In genomic region chr3:82407432-82407831, GRCm38 (mm10) we compare ENCODE assay signal across 11 mouse cellular contexts. TPM values are rescaled to one million over a fixed set of nuclear protein-coding genes. Genes with fewer than 3 reads are reported as not detected.
DNase-seq lines count a peak whose midpoint lies in the region; ATAC-seq and TF ChIP-seq lines count a peak whose summit lies in the region.
"Had no signal": no experiment of that assay in that cellular context is flagged by ENCODE, and none has a peak within 500 bp of the region (broad histone marks: within the 10 kb centered on the region; RNA-seq: fewer than 3 reads in every experiment).

No protein-coding gene starts in this region.

- peaks cover 11% of the 10 kb centered on the region; the same call in 1 of the 2 replicates for H3K4me1 ChIP-seq in forebrain, postnatal 0 days (ENCODE audit: insufficient read depth)
- H3K4me1 ChIP-seq in forebrain, embryonic 11.5 days (replicated peaks; ENCODE audit: control insufficient read depth, insufficient read depth, low read length) = no peaks in the 10 kb centered on the region
- no peaks in the 10 kb centered on the region for H3K4me1 ChIP-seq in liver, embryonic 12.5 days
- H3K4me1 ChIP-seq: midbrain, embryonic 12.5 days had no signal

- TF ChIP-seq CTCF in forebrain, postnatal 0 days (IDR thresholded peaks at IDR 0.05; ENCODE audit: low read depth) = peak; percentile 75

- WGBS in forebrain, postnatal 0 days = 47% methylated on average over 2 of the region's 2 CpGs
- WGBS in forebrain, embryonic 11.5 days = 73% methylated on average over 2 of the region's 2 CpGs
- WGBS in liver, embryonic 12.5 days (ENCODE audit: insufficient replicate concordance) = 45% methylated on average over 2 of the region's 2 CpGs

- H3K27me3 ChIP-seq in forebrain, postnatal 0 days (ENCODE audit: insufficient read depth, low read length) = no peaks in the 10 kb centered on the region
- H3K27me3 ChIP-seq in forebrain, embryonic 11.5 days (ENCODE audit: control insufficient read depth, insufficient read depth, low read length) = no peaks in the 10 kb centered on the region
- H3K27me3 ChIP-seq in liver, embryonic 12.5 days (replicated peaks) = no peaks in the 10 kb centered on the region
- H3K27me3 ChIP-seq: CH12.LX; midbrain, embryonic 12.5 days had no signal

- H3K4me2 ChIP-seq in forebrain, postnatal 0 days (ENCODE audit: low read depth) = no peak overlapping the region
- no peak overlapping the region for H3K4me2 ChIP-seq in forebrain, embryonic 11.5 days (ENCODE audit: low read depth, low read length, severe bottlenecking)
- H3K4me2 ChIP-seq in liver, embryonic 12.5 days = no peak overlapping the region
- H3K4me2 ChIP-seq: midbrain, embryonic 12.5 days had no signal

- no peak overlapping the region for H3K4me3 ChIP-seq in forebrain, postnatal 0 days (ENCODE audit: low read depth, low read length)
- H3K4me3 ChIP-seq in forebrain, embryonic 11.5 days (ENCODE audit: low read depth, low read length) = no peak overlapping the region
- no peak overlapping the region for H3K4me3 ChIP-seq in liver, embryonic 12.5 days
- H3K4me3 ChIP-seq: midbrain, embryonic 12.5 days had no signal

- H3K27ac ChIP-seq in forebrain, postnatal 0 days (ENCODE audit: low read depth, low read length) = peak overlapping the region; percentile 73; the same call in 1 of the 2 replicates
- H3K27ac ChIP-seq in forebrain, embryonic 11.5 days (ENCODE audit: low read depth, low read length) = no peak overlapping the region
- no peak overlapping the region for H3K27ac ChIP-seq in liver, embryonic 12.5 days
- H3K27ac ChIP-seq: liver, embryonic 14.5 days; midbrain, embryonic 12.5 days had no signal

- no peak overlapping the region for H3K9ac ChIP-seq in forebrain, postnatal 0 days
- H3K9ac ChIP-seq in forebrain, embryonic 11.5 days (ENCODE audit: low read length) = no peak overlapping the region
- H3K9ac ChIP-seq in liver, embryonic 12.5 days = no peak overlapping the region
- H3K9ac ChIP-seq: liver, embryonic 14.5 days; midbrain, embryonic 12.5 days had no signal

- ATAC-seq in forebrain, postnatal 0 days = no peak
- no peak for ATAC-seq in forebrain, embryonic 11.5 days (replicated peaks; ENCODE audit: low FRiP score)
- ATAC-seq in liver, embryonic 12.5 days = no peak

- H3K9me3 ChIP-seq in forebrain, postnatal 0 days (ENCODE audit: low read length) = no peaks in the 10 kb centered on the region
- no peaks in the 10 kb centered on the region for H3K9me3 ChIP-seq in forebrain, embryonic 11.5 days (ENCODE audit: control insufficient read depth, low read length)
- no peaks in the 10 kb centered on the region for H3K9me3 ChIP-seq in liver, embryonic 12.5 days (replicated peaks)
- H3K9me3 ChIP-seq: midbrain, embryonic 12.5 days had no signal

- H3K36me3 ChIP-seq in forebrain, postnatal 0 days (ENCODE audit: insufficient read depth) = no peaks in the 10 kb centered on the region
- H3K36me3 ChIP-seq in forebrain, embryonic 11.5 days (ENCODE audit: control insufficient read depth, insufficient read depth, low read length) = no peaks in the 10 kb centered on the region
- H3K36me3 ChIP-seq in liver, embryonic 12.5 days = no peaks in the 10 kb centered on the region
- H3K36me3 ChIP-seq: midbrain, embryonic 12.5 days had no signal

- intact Hi-C loops in left cerebral cortex, postnatal 4 days (cut with DNase I) = loop anchor here (2.0 kb wide), 1 partner anchor 449 kb away; no protein-coding TSS in a partner anchor

- peak; percentile 54 for DNase-seq in forebrain, postnatal 0 days
- DNase-seq in forebrain, embryonic 11.5 days (ENCODE audit: low spot score) = no peak
- peak; percentile 36 for DNase-seq in left cerebral cortex, postnatal 4 days
- DNase-seq in left cerebral cortex, adult 9 months (ENCODE audit: low spot score in 2 of 2) = no peak
- peak; percentile 36 for DNase-seq in brain, embryonic 18.5 days (ENCODE audit: low read depth, low spot score)
- DNase-seq in layer of hippocampus, adult 9-11 months = peak; percentile 65
- DNase-seq in kidney, adult 8-10 months = no peak

RNA-seq across cellular contexts. Expression of gene Map9, which starts 49.6 kb away (rescaled TPM):
- 89.2 and 104 TPM in 2 replicates for total RNA-seq in forebrain, postnatal 0 days (2014; rRNA removed)
- polyA plus RNA-seq in forebrain, postnatal 0 days (2015; fragmentation: Nextera tagmentation; extraction: Ambion mirVana) = 115 and 166 TPM in 2 replicates
- polyA plus RNA-seq in forebrain, embryonic 11.5 days (2014; fragmentation: Nextera tagmentation; extraction: Ambion mirVana) = 13.0 and 15.0 TPM in 2 replicates
- total RNA-seq in left cerebral cortex, postnatal 4 days (2021) = 100 to 1,000 TPM; 145 to 155 TPM
- 0.53 and 0.86 TPM in 2 replicates for polyA plus RNA-seq in liver, embryonic 12.5 days (2016; fragmentation: Nextera tagmentation; extraction: Ambion mirVana)
- total RNA-seq: CH12.LX had no signal

Comparison
In these comparisons a context has a peak if more than half of its experiments do, and no peak if none do; other contexts are left out.
1. DNase-seq: peak in forebrain, postnatal 0 days (single experiment), left cerebral cortex, postnatal 4 days (single experiment), brain, embryonic 18.5 days (single experiment) and layer of hippocampus, adult 9-11 months (single experiment); none in forebrain, embryonic 11.5 days (single experiment), left cerebral cortex, adult 9 months (0 of 2) and kidney, adult 8-10 months (0 of 2).